Mouse (Mus musculus): ENCODE results near the gene Cldn5.

Cldn5 gene

GRCm38 (mm10) chr16:18776556-18777100 lies at the start of gene Cldn5:
Gene Cldn5, plus strand, starts transcription at chr16:18776847.
- no peak for DNase-seq (ENCODE audit: low spot score)

GRCm38 (mm10) chr16:18727536-18728499 lies 48.8 kb upstream of the Cldn5 start:
- no peak for DNase-seq (ENCODE audit: low spot score)

GRCm38 (mm10) chr16:18729185-18729584 lies 47.5 kb upstream of the Cldn5 start:
- no peak for DNase-seq (ENCODE audit: low spot score)

- no peak for DNase-seq (ENCODE audit: low spot score)
Observed at GRCm38 (mm10) chr16:18730640-18731039, 46.0 kb upstream of the Cldn5 start.

- DNase-seq (ENCODE audit: low spot score) = no peak
Observed at GRCm38 (mm10) chr16:18733100-18733956, 43.3 kb upstream of the Cldn5 start.

GRCm38 (mm10) chr16:18738303-18738702 lies 38.3 kb upstream of the Cldn5 start:
- no peak for DNase-seq (ENCODE audit: low spot score)

GRCm38 (mm10) chr16:18746268-18747122 lies 30.2 kb upstream of the Cldn5 start:
- no peak for DNase-seq (ENCODE audit: low spot score)

GRCm38 (mm10) chr16:18751101-18751500 lies 25.5 kb upstream of the Cldn5 start:
- DNase-seq (ENCODE audit: low spot score) = no peak

GRCm38 (mm10) chr16:18751885-18752499 lies 24.7 kb upstream of the Cldn5 start:
- no peak for DNase-seq (ENCODE audit: low spot score)

GRCm38 (mm10) chr16:18761734-18762133 lies 14.9 kb upstream of the Cldn5 start:
- no peak for DNase-seq (ENCODE audit: low spot score)

- no peak for DNase-seq (ENCODE audit: low spot score)
Observed at GRCm38 (mm10) chr16:18762960-18763359, 13.7 kb upstream of the Cldn5 start.

- no peak for DNase-seq (ENCODE audit: low spot score)
Observed at GRCm38 (mm10) chr16:18766390-18766789, 10.3 kb upstream of the Cldn5 start.

GRCm38 (mm10) chr16:18769501-18769900 lies 7.1 kb upstream of the Cldn5 start:
- no peak for DNase-seq (ENCODE audit: low spot score)

GRCm38 (mm10) chr16:18773936-18774335 lies 2.7 kb upstream of the Cldn5 start:
- DNase-seq (ENCODE audit: low spot score) = no peak

- DNase-seq (ENCODE audit: low spot score) = no peak
Observed at GRCm38 (mm10) chr16:18775621-18776555, 759 bp upstream of the Cldn5 start.

- no peak for DNase-seq (ENCODE audit: low spot score)
Observed at GRCm38 (mm10) chr16:18777101-18778080, 744 bp downstream of the Cldn5 start.

GRCm38 (mm10) chr16:18778461-18778860 lies 1.8 kb downstream of the Cldn5 start:
- DNase-seq (ENCODE audit: low spot score) = no peak

GRCm38 (mm10) chr16:18781810-18782209 lies 5.2 kb downstream of the Cldn5 start:
- DNase-seq (ENCODE audit: low spot score) = no peak

- no peak for DNase-seq (ENCODE audit: low spot score)
Observed at GRCm38 (mm10) chr16:18785025-18785424, 8.4 kb downstream of the Cldn5 start.

Data from ovary, postnatal 14 days (tissue).